Mouse (Mus musculus) limb, embryonic 12.5 days (tissue): ENCODE measurements around the gene Creb3l2. TPM values are rescaled to one million over a fixed set of nuclear protein-coding genes. Genes with fewer than 3 reads are reported as not detected.

Source experiments
- ATAC-seq: fragments of 200-750 bp; cut with Nextera tagmentation; 2 replicates; pipeline ENCODE4 v1.8.0; 2017; ENCODE audit warnings: low read depth, moderate TSS enrichment; ENCODE audit not compliant: insufficient number of reproducible peaks, insufficient read depth, low FRiP score, low TSS enrichment
- H3K27ac ChIP-seq: fragments of 300-500 bp; sonication (generic); 2 replicates; pipeline ENCODE4 v1.5.1; 2016; ENCODE audit warnings: mild to moderate bottlenecking, moderate library complexity
- H3K27me3 ChIP-seq: fragments of 300-500 bp; sonication (generic); 2 replicates; pipeline ENCODE4 v1.6.1; 2016; ENCODE audit warnings: mild to moderate bottlenecking, moderate library complexity
- H3K36me3 ChIP-seq: fragments of 300-500 bp; sonication (generic); 2 replicates; pipeline ENCODE4 v1.6.1; 2016; ENCODE audit warnings: mild to moderate bottlenecking, moderate library complexity
- H3K4me1 ChIP-seq: fragments of 300-500 bp; sonication (generic); replicated peaks from 2 replicates; pipeline ENCODE4 v1.6.1; 2016
- H3K4me2 ChIP-seq: fragments of 300-500 bp; sonication (generic); 2 replicates; pipeline ENCODE4 v1.6.1; 2016; ENCODE audit warnings: mild to moderate bottlenecking, moderate library complexity
- H3K4me3 ChIP-seq: fragments of 300-500 bp; sonication (generic); replicated peaks from 2 replicates; pipeline ENCODE4 v1.5.1; 2016; ENCODE audit warnings: mild to moderate bottlenecking
- H3K9ac ChIP-seq: fragments of 300-500 bp; sonication (generic); replicated peaks from 2 replicates; pipeline ENCODE4 v1.6.1; 2016; ENCODE audit warnings: mild to moderate bottlenecking, moderate library complexity
- H3K9me3 ChIP-seq: fragments of 300-500 bp; sonication (generic); 2 replicates; pipeline ENCODE4 v1.6.1; 2016; ENCODE audit warnings: mild to moderate bottlenecking, moderate library complexity
- WGBS: fragments of 180-500 bp; shearing (Covaris S2); methylation state at CpG from one replicate; pipeline ENCODE4 v1.1.7; 2016; 5-methylcytosine and 5-hydroxymethylcytosine counted together
- polyA plus RNA-seq: library from polyadenylated mRNA; unstranded; fragments of >200 nt; fragmentation: Nextera tagmentation; extraction: Ambion mirVana; gene quantifications from 2 replicates; pipeline ENCODE4 v1.2.1, GENCODE M21; 2016

Gene Creb3l2
- polyA plus RNA-seq, 1 experiment from 2014 or later = 26.4 TPM

- under 1% methylated on average over 40 of the region's 40 CpGs for WGBS
- peak; percentile 44 for ATAC-seq
- H3K27ac ChIP-seq = peak overlapping the region; percentile 97
- peaks cover 37% of the 10 kb centered on the region for H3K4me1 ChIP-seq
- H3K9me3 ChIP-seq = no peaks in the 10 kb centered on the region
- peak overlapping the region; percentile 75 for H3K4me2 ChIP-seq
- H3K36me3 ChIP-seq = peaks cover 9% of the 10 kb centered on the region; the same call in 1 of the 2 replicates
- H3K9ac ChIP-seq = peak overlapping the region; percentile 94
- H3K27me3 ChIP-seq = no peaks in the 10 kb centered on the region
- H3K4me3 ChIP-seq = peak overlapping the region; percentile 89
These were observed 515 bp downstream of the Creb3l2 start for GRCm38 (mm10) chr6:37441251-37442011.

GRCm38 (mm10) chr6:37440491-37441250 lies 1.3 kb downstream of the Creb3l2 start:
- no peak for ATAC-seq
- Histone ChIP-seq H3K36me3 (peaks cover 11% of the 10 kb centered on the region), H3K4me3 (peak overlapping the region; percentile 89), H3K27ac (peak overlapping the region; percentile 97), H3K9me3 (no peaks in the 10 kb centered on the region), H3K9ac (peak overlapping the region; percentile 94), H3K27me3 (no peaks in the 10 kb centered on the region), H3K4me1 (peaks cover 40% of the 10 kb centered on the region), H3K4me2 (peak overlapping the region; percentile 75)
- 7% methylated on average over 12 of the region's 12 CpGs for WGBS

GRCm38 (mm10) chr6:37439676-37440490 lies 2.1 kb downstream of the Creb3l2 start:
- Histone ChIP-seq H3K4me2 (peak overlapping the region; percentile 75), H3K4me3 (peak overlapping the region; percentile 89), H3K9ac (peak overlapping the region; percentile 94), H3K9me3 (no peaks in the 10 kb centered on the region), H3K4me1 (peaks cover 48% of the 10 kb centered on the region), H3K36me3 (peaks cover 18% of the 10 kb centered on the region), H3K27ac (peak overlapping the region; percentile 97), H3K27me3 (no peaks in the 10 kb centered on the region)
- WGBS = 44% methylated on average over 13 of the region's 13 CpGs
- ATAC-seq = no peak

- Histone ChIP-seq H3K36me3 (peaks cover 26% of the 10 kb centered on the region), H3K4me2 (peak overlapping the region; percentile 75), H3K4me1 (peaks cover 57% of the 10 kb centered on the region), H3K4me3 (peak overlapping the region; percentile 21; the same call in 1 of the 2 replicates), H3K27ac (no peak overlapping the region), H3K27me3 (no peaks in the 10 kb centered on the region), H3K9me3 (no peaks in the 10 kb centered on the region), H3K9ac (no peak overlapping the region)
- ATAC-seq = no peak
- 93% methylated on average over 3 of the region's 3 CpGs for WGBS
These were observed 3.4 kb downstream of the Creb3l2 start for GRCm38 (mm10) chr6:37438510-37438909.

- Histone ChIP-seq H3K36me3 (peaks cover 26% of the 10 kb centered on the region), H3K4me2 (0 out of 2 replicates have a peak overlapping the region, but pooled peaks have one; percentile 75), H3K9ac (no peak overlapping the region), H3K27ac (no peak overlapping the region), H3K4me1 (peaks cover 65% of the 10 kb centered on the region), H3K9me3 (no peaks in the 10 kb centered on the region), H3K4me3 (no peak overlapping the region), H3K27me3 (no peaks in the 10 kb centered on the region)
- ATAC-seq = no peak
- WGBS = 93% methylated on average over 13 of the region's 13 CpGs
These were observed 4.9 kb downstream of the Creb3l2 start for GRCm38 (mm10) chr6:37437086-37437485.

- Histone ChIP-seq H3K9me3 (no peaks in the 10 kb centered on the region), H3K4me3 (no peak overlapping the region), H3K4me1 (peaks cover 81% of the 10 kb centered on the region), H3K36me3 (peaks cover 26% of the 10 kb centered on the region), H3K27me3 (no peaks in the 10 kb centered on the region), H3K9ac (no peak overlapping the region), H3K27ac (no peak overlapping the region), H3K4me2 (no peak overlapping the region)
- no peak for ATAC-seq
- WGBS = 80% methylated on average over 6 of the region's 6 CpGs
These were observed 6.6 kb downstream of the Creb3l2 start for GRCm38 (mm10) chr6:37435391-37435790.

- no peaks in the 10 kb centered on the region for H3K27me3 ChIP-seq
- H3K4me1 ChIP-seq = peaks cover 86% of the 10 kb centered on the region
- peaks cover 32% of the 10 kb centered on the region for H3K36me3 ChIP-seq
- WGBS = 79% methylated on average over 3 of the region's 3 CpGs
- no peak overlapping the region for H3K4me3 ChIP-seq
- H3K27ac ChIP-seq = peak overlapping the region; percentile 94
- no peak for ATAC-seq
- H3K9ac ChIP-seq = no peak overlapping the region
- H3K4me2 ChIP-seq = peak overlapping the region; percentile 52
- no peaks in the 10 kb centered on the region for H3K9me3 ChIP-seq
These were observed 12.0 kb downstream of the Creb3l2 start for GRCm38 (mm10) chr6:37429849-37430470.

GRCm38 (mm10) chr6:37428947-37429346 lies 13.0 kb downstream of the Creb3l2 start:
- Histone ChIP-seq H3K9me3 (no peaks in the 10 kb centered on the region), H3K4me1 (peaks cover 87% of the 10 kb centered on the region), H3K4me3 (no peak overlapping the region), H3K36me3 (peaks cover 26% of the 10 kb centered on the region), H3K9ac (no peak overlapping the region), H3K4me2 (no peak overlapping the region), H3K27ac (0 out of 2 replicates have a peak overlapping the region, but pooled peaks have one; percentile 94), H3K27me3 (no peaks in the 10 kb centered on the region)
- WGBS = 89% methylated on average over 8 of the region's 8 CpGs
- ATAC-seq = no peak

- WGBS = 50% methylated on average over 11 of the region's 11 CpGs
- Histone ChIP-seq H3K36me3 (peaks cover 26% of the 10 kb centered on the region), H3K27ac (peak overlapping the region; percentile 73), H3K9ac (no peak overlapping the region), H3K4me2 (peak overlapping the region; percentile 27; the same call in 1 of the 2 replicates), H3K9me3 (no peaks in the 10 kb centered on the region), H3K4me1 (peaks cover 92% of the 10 kb centered on the region), H3K4me3 (no peak overlapping the region), H3K27me3 (no peaks in the 10 kb centered on the region)
- ATAC-seq = no peak
These were observed 13.9 kb downstream of the Creb3l2 start for GRCm38 (mm10) chr6:37428044-37428443.

GRCm38 (mm10) chr6:37426615-37427014 lies 15.3 kb downstream of the Creb3l2 start:
- Histone ChIP-seq H3K9me3 (no peaks in the 10 kb centered on the region), H3K36me3 (peaks cover 26% of the 10 kb centered on the region), H3K4me3 (no peak overlapping the region), H3K27ac (no peak overlapping the region), H3K27me3 (no peaks in the 10 kb centered on the region), H3K4me2 (no peak overlapping the region), H3K4me1 (peaks cover 78% of the 10 kb centered on the region), H3K9ac (no peak overlapping the region)
- 83% methylated on average over 2 of the region's 2 CpGs for WGBS
- no peak for ATAC-seq
